Mouse (Mus musculus) lung, adult 2 months (tissue): ENCODE results near the gene Eml3.

Experiments
- CTCF ChIP-seq: fragments of 200-500 bp; IDR thresholded peaks from 2 replicates; pipeline ENCODE4 v1.5.1; 2011; ENCODE audit warnings: mild to moderate bottlenecking, low read length, control low read depth; ENCODE audit not compliant: insufficient read depth
- POLR2A ChIP-seq: fragments of 200-500 bp; IDR thresholded peaks from 2 replicates; pipeline ENCODE4 v1.6.1; 2011; ENCODE audit warnings: low read depth, mild to moderate bottlenecking, control low read depth, low read length, borderline replicate concordance; ENCODE audit errors: extremely low read depth

- TF ChIP-seq CTCF (no peak), POLR2A (no peak)
These were observed 59.2 kb downstream of the Eml3 start for GRCm38 (mm10) chr19:8988346-8989065.
